Mouse (Mus musculus): ENCODE data around the gene Zfp981. TPM values are rescaled to one million over a fixed set of nuclear protein-coding genes. Genes with fewer than 3 reads are reported as not detected.
"Not testable (repeated sequence)": the region's sequence is repeated elsewhere in the genome, so short reads cannot be mapped to it uniquely, and the experiment has no call there.

The Zfp981 gene
- polyA plus RNA-seq, 1 experiment from 2014 or later = 0.13 TPM

GRCm38 (mm10) chr4:146474716-146475676 is 26.8 kb upstream of the Zfp981 start:
- not testable (repeated sequence) for H3K4me3 ChIP-seq; H3K4me1 ChIP-seq (replicated peaks); H3K27ac ChIP-seq; H3K36me3 ChIP-seq; H3K9ac ChIP-seq; H3K27me3 ChIP-seq; H3K4me2 ChIP-seq
- H3K9me3 ChIP-seq = peaks cover 37% of the 10 kb centered on the region
- WGBS = 61% methylated on average over 73 of the region's 94 CpGs
- peak; percentile 79 for ATAC-seq (ENCODE audit: low FRiP score)

- not testable (repeated sequence) for H3K9ac ChIP-seq; H3K27ac ChIP-seq; H3K4me2 ChIP-seq; H3K4me1 ChIP-seq (replicated peaks); H3K36me3 ChIP-seq; H3K4me3 ChIP-seq; ATAC-seq (ENCODE audit: low FRiP score); H3K27me3 ChIP-seq
- WGBS = 96% methylated on average over 2 of the region's 2 CpGs
- peaks cover 44% of the 10 kb centered on the region for H3K9me3 ChIP-seq
Measured at GRCm38 (mm10) chr4:146476260-146476659, 25.6 kb upstream of the Zfp981 start.

DNA sequence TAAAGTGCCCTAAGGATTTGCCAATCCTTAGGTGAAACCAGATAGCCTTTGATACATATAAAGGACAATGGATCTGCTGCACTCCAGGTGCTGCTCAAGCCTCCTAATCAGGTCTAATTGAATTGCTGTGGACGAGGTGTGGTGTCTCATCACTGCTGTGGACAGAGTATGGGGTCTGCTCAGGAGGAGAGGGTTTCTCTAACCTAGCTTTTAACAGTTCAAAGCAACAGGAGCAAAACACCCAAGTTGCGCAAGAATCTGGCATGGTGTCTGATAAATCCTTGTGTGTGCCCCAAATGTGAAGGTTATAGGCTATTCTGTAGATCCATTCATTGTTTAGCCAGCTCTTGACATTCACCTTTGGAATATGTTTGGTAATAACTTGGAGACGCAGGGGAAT is 24.9 kb upstream of the Zfp981 start:
- H3K4me2 ChIP-seq; H3K27me3 ChIP-seq; H3K4me3 ChIP-seq; H3K9ac ChIP-seq; H3K27ac ChIP-seq; ATAC-seq (ENCODE audit: low FRiP score); H3K36me3 ChIP-seq; H3K4me1 ChIP-seq (replicated peaks): not testable (repeated sequence)
- WGBS = 83% methylated on average over 3 of the region's 3 CpGs
- H3K9me3 ChIP-seq = peaks cover 48% of the 10 kb centered on the region

DNA sequence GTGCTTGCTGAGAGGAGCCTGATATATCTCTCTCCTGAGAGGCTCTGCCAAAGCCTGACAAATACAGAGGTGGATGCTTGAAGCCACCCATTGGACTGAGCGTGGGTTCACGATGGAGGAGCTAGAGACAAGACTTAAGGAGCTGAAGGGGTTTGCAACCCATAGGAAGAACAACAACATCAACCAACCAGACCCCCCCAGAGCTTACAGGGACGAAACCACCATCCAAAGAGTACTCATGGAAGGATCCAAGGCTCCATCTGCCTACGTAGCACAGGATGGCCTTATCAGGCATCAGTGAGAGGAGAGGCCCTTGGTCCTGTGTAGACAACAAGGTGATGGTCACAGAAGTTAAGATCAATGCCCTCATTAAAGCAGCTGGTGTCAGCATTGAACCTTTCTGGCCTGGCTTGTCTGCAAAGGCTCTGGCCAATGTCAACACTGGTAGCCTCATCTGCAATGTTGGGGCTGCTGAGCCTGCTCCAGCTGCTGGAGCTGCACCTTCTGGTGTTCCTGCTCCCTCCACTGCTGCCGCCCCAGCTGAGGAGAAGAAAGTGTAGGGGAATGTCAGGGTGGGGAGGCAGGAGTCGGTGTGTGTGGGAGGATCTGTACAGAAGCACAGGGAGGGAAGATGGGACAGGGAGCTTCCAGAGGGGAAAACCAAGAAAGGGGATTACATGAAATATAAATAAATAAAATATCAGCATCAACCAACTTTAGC is 21.3 kb upstream of the Zfp981 start:
- H3K4me2 ChIP-seq; H3K9ac ChIP-seq; H3K4me1 ChIP-seq (replicated peaks); H3K4me3 ChIP-seq; H3K27ac ChIP-seq; H3K27me3 ChIP-seq; H3K36me3 ChIP-seq: not testable (repeated sequence)
- WGBS = 70% methylated on average over 6 of the region's 6 CpGs
- peaks cover 76% of the 10 kb centered on the region for H3K9me3 ChIP-seq
- ATAC-seq (ENCODE audit: low FRiP score) = peak; percentile 59; the same call in 1 of the 2 replicates

- H3K4me3 ChIP-seq; H3K27ac ChIP-seq; H3K4me2 ChIP-seq; H3K9ac ChIP-seq; H3K27me3 ChIP-seq; H3K36me3 ChIP-seq; H3K4me1 ChIP-seq (replicated peaks); ATAC-seq (ENCODE audit: low FRiP score): not testable (repeated sequence)
- peaks cover 69% of the 10 kb centered on the region for H3K9me3 ChIP-seq
- 88% methylated on average over 10 of the region's 10 CpGs for WGBS
Measured at GRCm38 (mm10) chr4:146482546-146482945, 19.3 kb upstream of the Zfp981 start.

DNA sequence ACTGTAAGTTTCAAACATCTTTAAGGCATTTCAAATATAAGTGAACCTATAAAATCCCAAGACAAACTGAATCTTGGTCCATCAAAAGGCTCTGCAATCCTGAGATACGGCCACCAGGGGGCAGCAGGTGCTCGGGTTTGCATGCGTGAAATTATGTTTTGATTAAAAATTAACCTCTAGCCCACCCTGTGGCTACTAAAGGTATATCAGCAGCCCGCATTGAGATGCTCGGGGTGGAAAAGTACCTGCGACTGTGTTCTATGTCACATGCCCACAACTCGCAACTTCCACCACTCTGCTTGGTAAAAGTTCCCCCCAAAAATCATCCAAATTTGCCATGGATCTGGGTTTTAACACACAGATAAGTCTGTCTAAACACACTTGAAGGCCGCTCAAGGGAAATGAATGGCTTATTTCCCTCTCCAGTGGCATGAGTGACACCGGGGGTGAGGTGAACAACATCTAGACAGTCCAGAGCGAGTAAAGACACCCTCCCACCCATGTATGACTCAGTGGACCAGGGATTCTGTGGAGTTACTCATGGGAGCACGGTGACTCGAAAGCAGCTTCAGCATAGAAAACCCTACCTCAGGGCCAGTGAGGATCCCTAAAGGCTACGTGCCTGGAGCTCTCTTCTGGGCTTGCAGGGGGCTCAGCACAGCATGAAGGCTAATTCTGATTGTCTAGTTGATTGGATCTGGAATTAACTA is 18.1 kb upstream of the Zfp981 start:
- H3K4me2 ChIP-seq; H3K27ac ChIP-seq; H3K36me3 ChIP-seq; H3K27me3 ChIP-seq; H3K4me1 ChIP-seq (replicated peaks); H3K4me3 ChIP-seq; H3K9ac ChIP-seq: not testable (repeated sequence)
- ATAC-seq (ENCODE audit: low FRiP score) = peak; percentile 55; the same call in 1 of the 2 replicates
- H3K9me3 ChIP-seq = peaks cover 69% of the 10 kb centered on the region
- WGBS = 75% methylated on average over 13 of the region's 13 CpGs

DNA sequence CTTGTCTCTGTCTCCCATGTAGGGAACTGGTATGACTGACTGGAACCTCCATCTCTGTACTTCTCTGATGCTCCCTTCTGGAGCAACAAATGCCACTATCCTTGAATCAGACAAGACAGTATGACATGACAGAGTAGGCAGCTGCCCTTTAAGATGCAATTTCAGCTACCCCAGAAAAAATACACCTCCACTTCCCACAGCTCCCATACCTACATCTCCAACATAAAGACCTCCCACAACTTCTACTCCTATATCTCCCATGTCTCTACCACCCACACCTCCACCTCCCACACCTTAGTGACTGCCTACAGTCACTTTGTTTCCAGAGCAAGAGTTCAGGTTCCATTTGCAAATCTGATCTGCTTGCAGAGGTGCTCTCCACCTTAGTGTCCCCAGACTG is 17.2 kb upstream of the Zfp981 start:
- not testable (repeated sequence) for ATAC-seq (ENCODE audit: low FRiP score); H3K4me3 ChIP-seq; H3K27me3 ChIP-seq; H3K9ac ChIP-seq; H3K27ac ChIP-seq; H3K4me2 ChIP-seq; H3K4me1 ChIP-seq (replicated peaks); H3K36me3 ChIP-seq
- peaks cover 71% of the 10 kb centered on the region for H3K9me3 ChIP-seq

DNA sequence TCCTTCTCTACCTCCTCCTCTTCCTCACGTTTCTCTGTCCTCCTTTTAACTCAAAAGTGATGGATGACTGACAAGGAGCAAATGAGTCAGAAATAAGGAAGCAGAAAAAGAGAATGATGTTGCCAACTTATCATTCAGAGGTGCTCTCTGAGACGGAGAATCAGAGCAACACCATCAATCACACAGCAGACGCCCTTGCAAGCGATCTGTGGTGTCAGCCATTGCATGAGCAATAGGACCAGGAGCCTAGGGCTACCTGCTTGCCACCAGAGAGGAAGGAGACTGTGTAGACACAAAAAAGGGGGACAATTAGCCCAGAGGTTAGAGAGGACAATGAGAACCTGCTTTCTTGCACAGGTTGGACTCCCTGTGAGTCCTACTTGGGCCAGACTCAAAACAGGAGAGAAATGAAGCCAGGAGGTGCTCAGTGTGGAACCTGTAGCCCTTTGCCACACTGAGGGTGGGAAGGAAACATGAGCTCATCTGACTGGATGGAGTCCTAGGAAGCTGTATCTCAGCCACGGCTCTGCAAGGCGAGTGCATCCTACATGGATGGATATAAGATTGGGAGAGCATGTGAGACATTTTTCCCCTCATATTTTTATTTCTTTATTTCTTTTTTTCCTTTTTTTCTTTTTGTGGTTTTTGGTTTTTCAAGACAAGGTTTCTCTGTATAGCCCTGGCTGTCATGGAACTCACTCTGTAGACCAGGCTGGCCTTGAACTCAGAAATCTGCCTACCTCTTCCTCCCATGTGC is 16.5 kb upstream of the Zfp981 start:
- H3K9ac ChIP-seq; ATAC-seq (ENCODE audit: low FRiP score); H3K4me2 ChIP-seq; H3K36me3 ChIP-seq; H3K27me3 ChIP-seq; H3K27ac ChIP-seq; H3K4me1 ChIP-seq (replicated peaks); H3K4me3 ChIP-seq: not testable (repeated sequence)
- WGBS = 71% methylated on average over 6 of the region's 6 CpGs
- H3K9me3 ChIP-seq = peaks cover 69% of the 10 kb centered on the region

- H3K27me3 ChIP-seq; H3K4me2 ChIP-seq; H3K27ac ChIP-seq; H3K4me1 ChIP-seq (replicated peaks); H3K9ac ChIP-seq; H3K4me3 ChIP-seq; H3K36me3 ChIP-seq: not testable (repeated sequence)
- peaks cover 66% of the 10 kb centered on the region for H3K9me3 ChIP-seq
- WGBS = 73% methylated on average over 1 of the region's 1 CpGs
- peak; percentile 30; the same call in 1 of the 2 replicates for ATAC-seq (ENCODE audit: low FRiP score)
Measured at GRCm38 (mm10) chr4:146486753-146487152, 15.1 kb upstream of the Zfp981 start.

DNA sequence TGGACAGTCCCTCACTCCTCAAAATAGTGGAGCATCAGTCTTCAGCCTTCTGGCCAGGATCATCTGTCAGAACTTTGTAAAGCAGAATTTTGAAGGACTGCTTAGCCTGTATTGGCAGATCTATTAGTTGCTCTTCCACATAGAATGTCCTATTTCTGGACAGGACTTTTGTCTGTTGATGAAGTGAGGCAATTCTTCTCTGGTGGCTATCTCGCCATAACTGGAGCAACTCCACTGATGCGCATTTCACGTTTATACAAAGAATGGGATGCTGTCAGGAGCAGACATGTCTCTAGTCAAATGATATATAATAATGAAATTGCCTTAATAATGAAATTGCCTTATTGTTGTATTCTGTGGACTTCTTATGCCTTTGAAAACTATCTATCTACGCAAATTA is 12.6 kb upstream of the Zfp981 start:
- not testable (repeated sequence) for H3K4me1 ChIP-seq (replicated peaks); H3K4me3 ChIP-seq; H3K36me3 ChIP-seq; ATAC-seq (ENCODE audit: low FRiP score); H3K9ac ChIP-seq; H3K27me3 ChIP-seq; H3K4me2 ChIP-seq; H3K27ac ChIP-seq
- WGBS = 80% methylated on average over 4 of the region's 4 CpGs
- H3K9me3 ChIP-seq = peaks cover 66% of the 10 kb centered on the region

DNA sequence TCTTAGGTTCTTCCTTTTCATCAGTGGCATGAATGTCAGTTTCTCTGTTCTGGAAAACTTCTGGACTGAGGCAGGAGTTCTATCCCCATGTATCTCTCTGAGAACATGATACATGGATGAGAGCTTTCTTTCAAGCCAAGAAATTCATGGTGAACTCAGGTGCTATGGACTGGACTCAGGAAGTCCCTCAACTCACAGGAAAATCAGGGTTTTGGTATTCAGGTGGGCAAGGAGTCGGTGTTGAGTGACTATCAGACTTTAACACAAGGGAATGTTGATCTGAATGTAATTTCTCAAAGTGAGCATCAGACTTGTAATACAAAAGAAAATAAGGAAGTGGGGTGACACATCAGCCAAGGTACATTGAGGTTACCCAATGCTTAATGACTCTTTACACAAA is 9.8 kb upstream of the Zfp981 start:
- ATAC-seq (ENCODE audit: low FRiP score) = 0 out of 2 replicates have a peak, but pooled peaks have one; percentile 3
- not testable (repeated sequence) for H3K4me2 ChIP-seq; H3K27me3 ChIP-seq; H3K27ac ChIP-seq; H3K4me3 ChIP-seq; H3K9ac ChIP-seq; H3K36me3 ChIP-seq; H3K4me1 ChIP-seq (replicated peaks)
- peaks cover 61% of the 10 kb centered on the region for H3K9me3 ChIP-seq
- 85% methylated on average over 1 of the region's 1 CpGs for WGBS

DNA sequence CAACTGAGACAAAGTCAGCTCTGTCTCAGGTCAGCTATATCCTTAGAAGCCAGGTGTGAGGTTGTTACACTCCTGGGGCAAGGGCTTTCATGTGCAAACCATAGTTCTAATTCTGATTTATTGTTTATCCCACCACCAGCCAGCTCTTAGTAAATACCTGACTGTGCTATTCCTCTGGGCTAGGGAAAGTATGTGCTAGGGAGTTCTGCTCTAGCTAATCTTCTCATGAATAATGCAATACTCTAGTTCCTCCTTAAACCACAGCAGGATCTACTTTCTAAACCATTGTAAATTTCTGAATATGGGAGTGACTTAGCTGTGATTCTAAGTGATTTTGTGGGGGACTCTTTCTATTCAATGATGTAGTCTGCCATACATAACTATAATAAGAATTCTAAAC is 9.4 kb upstream of the Zfp981 start:
- H3K4me1 ChIP-seq (replicated peaks) = no peaks in the 10 kb centered on the region
- no peak overlapping the region for H3K4me2 ChIP-seq
- no peak overlapping the region for H3K9ac ChIP-seq
- no peak overlapping the region for H3K27ac ChIP-seq
- H3K27me3 ChIP-seq = no peaks in the 10 kb centered on the region
- no peaks in the 10 kb centered on the region for H3K36me3 ChIP-seq
- no peak for ATAC-seq (ENCODE audit: low FRiP score)
- H3K4me3 ChIP-seq = no peak overlapping the region
- H3K9me3 ChIP-seq = peaks cover 64% of the 10 kb centered on the region
